Mouse (Mus musculus) telencephalon, adult 2 months (tissue): Measurements from ENCODE around the gene Tlr5.

Experiments used
- DNase-seq: peaks from one replicate; pipeline ENCODE4 v3.0.0-alpha.2; 2011; ENCODE audit warnings: low read depth, low spot score

Tlr5 gene

DNA sequence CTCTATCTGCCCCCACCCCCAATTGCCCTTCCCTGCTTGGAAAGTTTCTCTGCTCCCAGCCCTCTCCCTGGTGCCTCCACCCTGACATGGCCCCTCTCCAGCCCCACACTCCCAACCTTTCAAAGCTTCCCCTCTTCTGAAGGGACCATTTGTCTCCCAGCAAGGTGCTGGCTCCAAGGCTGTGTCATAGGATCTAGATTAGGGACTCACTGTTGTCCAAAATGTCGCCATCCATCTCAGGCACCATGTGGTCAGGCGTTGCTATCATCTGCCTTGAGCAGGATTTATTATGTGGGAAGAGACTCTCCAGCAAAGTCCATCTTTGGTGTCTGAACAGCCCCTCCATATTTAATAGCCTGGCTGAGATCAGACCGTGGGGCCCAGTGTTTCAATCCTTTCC, 34.1 kb downstream of the Tlr5 start:
- DNase-seq = no peak

DNA sequence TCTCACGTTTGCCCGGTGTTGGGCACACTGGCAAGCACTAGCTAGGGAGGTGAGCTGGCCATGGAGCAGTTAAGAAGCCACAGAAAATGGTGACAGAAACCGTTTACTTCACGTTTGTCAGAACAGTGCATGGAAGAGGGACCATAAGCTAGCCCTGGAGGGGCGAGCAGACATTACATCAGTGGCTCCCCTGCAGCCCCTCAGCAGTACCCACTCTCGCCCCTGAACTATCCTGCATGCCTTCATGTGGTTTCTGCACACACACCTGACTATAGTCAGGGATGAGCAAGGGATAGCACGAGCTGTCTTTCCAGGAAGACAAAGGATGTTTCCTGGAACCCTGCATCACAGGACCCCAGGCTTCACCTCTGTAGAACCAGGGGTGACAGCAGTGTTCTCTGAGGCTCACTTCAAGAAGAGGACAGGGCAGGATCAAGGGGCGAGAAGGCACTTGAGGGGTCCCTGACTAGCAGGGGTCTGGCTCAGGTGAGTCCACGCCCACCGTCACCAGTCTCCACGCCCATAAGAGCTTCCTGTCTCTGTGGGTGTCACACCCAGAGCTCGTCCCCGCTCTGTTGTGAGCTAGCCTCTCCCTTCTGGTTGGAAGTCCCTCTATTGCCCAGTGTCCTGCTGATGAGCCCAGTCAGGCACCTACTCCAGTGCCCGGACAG, 35.6 kb downstream of the Tlr5 start:
- DNase-seq = no peak

DNA sequence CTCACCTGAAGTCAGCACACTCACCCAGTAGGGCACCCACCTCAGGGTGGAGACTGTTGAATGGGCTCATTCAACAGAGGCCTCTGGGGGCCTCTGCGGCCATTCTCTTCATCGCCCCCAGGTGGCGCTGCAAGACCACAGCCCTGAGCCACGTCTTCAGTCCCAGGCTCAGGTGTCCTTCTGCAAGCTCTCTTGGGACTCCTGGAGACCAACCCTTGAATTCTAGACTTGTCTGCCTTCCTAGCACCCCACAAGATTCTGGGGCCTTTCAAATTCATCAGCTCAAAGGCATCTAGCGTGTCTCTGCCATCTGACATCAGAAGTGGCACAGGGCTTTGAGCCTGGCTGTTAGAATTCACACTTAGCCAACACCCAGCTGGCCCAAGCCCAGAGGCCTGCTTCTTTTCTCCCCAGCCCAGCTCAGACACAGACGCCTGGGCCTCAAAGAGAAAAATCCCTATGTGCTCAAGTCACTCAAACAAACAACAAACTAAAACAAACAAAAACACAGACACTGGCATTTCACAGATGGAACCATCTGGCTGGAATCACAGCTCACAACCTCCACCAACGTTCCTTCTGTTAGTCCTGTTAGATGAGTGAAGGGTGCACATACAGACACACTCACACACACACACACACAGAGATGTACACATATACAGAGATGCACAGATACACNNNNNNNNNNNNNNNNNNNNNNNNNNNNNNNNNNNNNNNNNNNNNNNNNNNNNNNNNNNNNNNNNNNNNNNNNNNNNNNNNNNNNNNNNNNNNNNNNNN, 36.6 kb downstream of the Tlr5 start:
- DNase-seq = no peak
